Mouse (Mus musculus): Measurements from ENCODE around the gene Ubl7. TPM values are rescaled to one million over a fixed set of nuclear protein-coding genes. Genes with fewer than 3 reads are reported as not detected.

Gene Ubl7
- polyA plus RNA-seq, 1 experiment, result 146 TPM

- Histone ChIP-seq H3K27ac (ENCODE audit: insufficient read depth, low read depth, low read length) (no peak overlapping the region), H3K4me1 (ENCODE audit: control insufficient read depth, insufficient read depth, insufficient read length, low read length) (peaks cover 36% of the 10 kb centered on the region; the same call in 1 of the 2 replicates), H3K27me3 (ENCODE audit: control insufficient read depth, insufficient read depth, low read length) (no peaks in the 10 kb centered on the region), H3K4me3 (ENCODE audit: low read depth, low read length) (no peak overlapping the region), H3K36me3 (ENCODE audit: control insufficient read depth, insufficient read depth, low read length) (peaks cover 27% of the 10 kb centered on the region)
- no peak for TF ChIP-seq POLR2A (IDR thresholded peaks at IDR 0.05; ENCODE audit: low read depth, low read length)
- no peak for TF ChIP-seq CTCF (IDR thresholded peaks at IDR 0.05; ENCODE audit: extremely low read depth, insufficient read length, insufficient replicate concordance, low read depth, low read length)
- WGBS, result 72% methylated on average over 17 of the region's 17 CpGs
These were observed 51.3 kb downstream of the Ubl7 start for GRCm38 (mm10) chr9:57961863-57962778.

- WGBS, result 84% methylated on average over 4 of the region's 4 CpGs
- peaks cover 19% of the 10 kb centered on the region for H3K36me3 ChIP-seq (ENCODE audit: control insufficient read depth, insufficient read depth, low read length)
- peaks cover 48% of the 10 kb centered on the region for H3K4me1 ChIP-seq (ENCODE audit: control insufficient read depth, insufficient read depth, insufficient read length, low read length)
- no peak for TF ChIP-seq CTCF (IDR thresholded peaks at IDR 0.05; ENCODE audit: extremely low read depth, insufficient read length, insufficient replicate concordance, low read depth, low read length)
- TF ChIP-seq POLR2A (IDR thresholded peaks at IDR 0.05; ENCODE audit: low read depth, low read length), result no peak
- no peaks in the 10 kb centered on the region for H3K27me3 ChIP-seq (ENCODE audit: control insufficient read depth, insufficient read depth, low read length)
- H3K27ac ChIP-seq (ENCODE audit: insufficient read depth, low read depth, low read length), result no peak overlapping the region
- no peak overlapping the region for H3K4me3 ChIP-seq (ENCODE audit: low read depth, low read length)
These were observed 52.6 kb downstream of the Ubl7 start for GRCm38 (mm10) chr9:57963249-57963997.

GRCm38 (mm10) chr9:57963998-57964395 is 53.2 kb downstream of the Ubl7 start:
- H3K27me3 ChIP-seq (ENCODE audit: control insufficient read depth, insufficient read depth, low read length), result no peaks in the 10 kb centered on the region
- no peak overlapping the region for H3K4me3 ChIP-seq (ENCODE audit: low read depth, low read length)
- H3K36me3 ChIP-seq (ENCODE audit: control insufficient read depth, insufficient read depth, low read length), result peaks cover 19% of the 10 kb centered on the region
- no peak overlapping the region for H3K27ac ChIP-seq (ENCODE audit: insufficient read depth, low read depth, low read length)
- H3K4me1 ChIP-seq (ENCODE audit: control insufficient read depth, insufficient read depth, insufficient read length, low read length), result peaks cover 52% of the 10 kb centered on the region
- 77% methylated on average over 5 of the region's 5 CpGs for WGBS
- TF ChIP-seq CTCF (IDR thresholded peaks at IDR 0.05; ENCODE audit: extremely low read depth, insufficient read length, insufficient replicate concordance, low read depth, low read length) (no peak), POLR2A (IDR thresholded peaks at IDR 0.05; ENCODE audit: low read depth, low read length) (no peak)

DNA sequence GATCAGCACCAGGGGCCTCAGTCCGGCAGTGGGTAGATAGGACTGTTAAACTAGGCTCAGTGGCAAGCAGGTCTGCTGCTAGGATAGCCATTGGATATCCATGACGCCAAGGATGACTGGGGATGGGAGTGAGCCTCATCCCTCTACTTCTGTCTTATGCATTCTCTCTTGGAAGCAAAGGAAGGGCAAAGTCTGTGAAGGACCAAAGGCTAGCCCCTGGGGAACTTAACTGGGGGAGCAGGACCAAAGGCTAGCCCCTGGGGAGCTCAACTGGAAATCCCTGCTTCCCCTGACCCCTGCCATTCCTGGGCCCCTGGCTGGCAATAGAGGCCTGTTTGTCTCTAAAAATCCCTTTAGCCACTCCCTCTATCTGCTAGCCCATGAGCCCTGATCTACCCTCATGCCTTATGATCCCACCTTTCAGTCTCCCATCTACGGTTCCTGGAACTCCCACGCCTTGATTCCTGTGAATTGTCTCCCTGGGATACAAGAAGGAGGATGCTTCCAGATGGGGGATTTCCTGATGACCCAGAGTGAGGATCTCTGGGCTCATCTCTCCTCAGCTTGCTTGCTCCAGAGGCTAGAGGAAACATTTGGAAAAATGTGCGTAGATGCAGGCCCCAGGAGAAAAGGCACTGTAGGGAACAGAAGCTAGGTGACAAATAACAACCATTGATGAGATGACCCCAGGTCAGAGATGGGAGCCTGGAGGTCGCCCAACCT is 53.9 kb downstream of the Ubl7 start:
- H3K36me3 ChIP-seq (ENCODE audit: control insufficient read depth, insufficient read depth, low read length), result peaks cover 17% of the 10 kb centered on the region
- H3K4me1 ChIP-seq (ENCODE audit: control insufficient read depth, insufficient read depth, insufficient read length, low read length), result peaks cover 56% of the 10 kb centered on the region
- H3K27ac ChIP-seq (ENCODE audit: insufficient read depth, low read depth, low read length), result peak overlapping the region; percentile 5; the same call in 1 of the 2 replicates
- no peaks in the 10 kb centered on the region for H3K27me3 ChIP-seq (ENCODE audit: control insufficient read depth, insufficient read depth, low read length)
- TF ChIP-seq CTCF (IDR thresholded peaks at IDR 0.05; ENCODE audit: extremely low read depth, insufficient read length, insufficient replicate concordance, low read depth, low read length) (no peak), POLR2A (IDR thresholded peaks at IDR 0.05; ENCODE audit: low read depth, low read length) (no peak)
- 71% methylated on average over 6 of the region's 6 CpGs for WGBS
- no peak overlapping the region for H3K4me3 ChIP-seq (ENCODE audit: low read depth, low read length)

DNA sequence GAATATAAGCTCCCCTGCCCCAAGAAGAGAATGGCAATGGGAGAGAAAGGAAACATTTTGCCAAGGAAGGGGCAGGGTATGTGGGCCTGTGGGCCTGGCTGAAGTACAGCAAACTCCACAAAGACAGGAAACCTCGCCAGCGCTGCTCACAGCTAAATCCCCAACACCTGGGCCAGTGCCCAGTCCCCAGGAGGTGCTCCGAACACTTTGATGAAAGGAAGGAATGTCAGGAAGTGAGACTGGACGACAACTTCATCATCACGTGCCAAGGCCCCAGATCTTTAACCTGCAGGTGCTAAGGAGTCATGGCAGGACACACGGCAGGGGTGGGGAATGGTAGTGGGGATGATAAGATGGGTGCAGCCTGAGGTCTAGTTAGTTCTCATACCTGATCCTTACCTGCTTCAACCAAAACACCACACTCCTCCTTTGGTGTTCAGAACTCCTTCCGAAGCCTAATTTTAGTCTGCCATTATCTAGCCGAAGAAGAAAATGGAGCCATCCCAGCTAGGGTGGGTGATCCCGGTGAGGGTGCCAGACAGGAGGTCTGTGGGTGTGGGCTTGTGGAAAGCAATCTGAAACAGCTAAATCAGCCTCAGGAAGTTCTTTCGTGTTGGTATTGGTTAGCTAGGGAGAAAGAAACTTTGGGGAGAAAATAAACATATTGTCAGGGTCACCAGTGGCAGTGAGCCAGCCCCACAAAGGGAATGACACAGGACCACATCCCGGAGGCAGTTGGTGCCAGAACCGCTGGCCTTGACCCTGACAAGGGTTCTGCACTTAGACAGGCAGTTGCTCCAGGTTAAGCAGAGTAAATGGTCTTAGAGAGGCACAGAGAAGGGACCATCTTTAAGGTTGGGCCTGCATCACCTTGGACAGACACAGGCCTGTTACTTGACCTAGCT is 54.8 kb downstream of the Ubl7 start:
- H3K27ac ChIP-seq (ENCODE audit: insufficient read depth, low read depth, low read length), result peak overlapping the region; percentile 5; the same call in 1 of the 2 replicates
- TF ChIP-seq POLR2A (IDR thresholded peaks at IDR 0.05; ENCODE audit: low read depth, low read length), result no peak
- no peak for TF ChIP-seq CTCF (IDR thresholded peaks at IDR 0.05; ENCODE audit: extremely low read depth, insufficient read length, insufficient replicate concordance, low read depth, low read length)
- H3K36me3 ChIP-seq (ENCODE audit: control insufficient read depth, insufficient read depth, low read length), result peaks cover 13% of the 10 kb centered on the region
- H3K27me3 ChIP-seq (ENCODE audit: control insufficient read depth, insufficient read depth, low read length), result no peaks in the 10 kb centered on the region
- H3K4me3 ChIP-seq (ENCODE audit: low read depth, low read length), result no peak overlapping the region
- peaks cover 55% of the 10 kb centered on the region for H3K4me1 ChIP-seq (ENCODE audit: control insufficient read depth, insufficient read depth, insufficient read length, low read length)
- WGBS, result 34% methylated on average over 12 of the region's 12 CpGs

All from small intestine, adult 2 months (tissue).